Mouse (Mus musculus) ES-Bruce4 (cell line): ENCODE data around the gene Aldh8a1. TPM values are rescaled to one million over a fixed set of nuclear protein-coding genes. Genes with fewer than 3 reads are reported as not detected.

Experiments used
- H3K27ac ChIP-seq: 2 replicates; pipeline ENCODE4 v1.5.1; 2012; ENCODE audit warnings: low read length, inconsistent platforms; ENCODE audit not compliant: insufficient read depth
- H3K27me3 ChIP-seq: 2 replicates; pipeline ENCODE4 v1.6.1; 2012; ENCODE audit warnings: mild to moderate bottlenecking, low read length, inconsistent platforms; ENCODE audit not compliant: control insufficient read depth, poor library complexity, insufficient read depth, severe bottlenecking
- H3K36me3 ChIP-seq: 2 replicates; pipeline ENCODE4 v1.6.1; 2012; ENCODE audit warnings: inconsistent platforms, mild to moderate bottlenecking, low read length, moderate library complexity; ENCODE audit not compliant: control insufficient read depth, poor library complexity, insufficient read depth, severe bottlenecking
- H3K4me1 ChIP-seq: one replicate; pipeline ENCODE4 v1.8.1; 2011; ENCODE audit warnings: low read length; ENCODE audit not compliant: control insufficient read depth, insufficient read depth
- H3K4me3 ChIP-seq: 2 replicates; pipeline ENCODE4 v1.5.1; 2011; ENCODE audit warnings: low read depth, mild to moderate bottlenecking, low read length
- H3K9ac ChIP-seq: 2 replicates; pipeline ENCODE4 v1.6.1; 2012; ENCODE audit warnings: low read depth, mild to moderate bottlenecking, inconsistent platforms; ENCODE audit not compliant: poor library complexity, severe bottlenecking
- H3K9me3 ChIP-seq: replicated peaks from 2 replicates; pipeline ENCODE4 v1.6.1; 2012; ENCODE audit warnings: mild to moderate bottlenecking, low read length, inconsistent platforms; ENCODE audit not compliant: control insufficient read depth, poor library complexity, insufficient read depth, severe bottlenecking
- CTCF ChIP-seq: IDR thresholded peaks from one replicate; pipeline ENCODE4 v1.8.1; 2011; ENCODE audit warnings: low read depth, low read length
- EP300 ChIP-seq: IDR thresholded peaks from 2 replicates; pipeline ENCODE4 v1.6.1; 2011; ENCODE audit warnings: low read depth, low read length; ENCODE audit not compliant: insufficient read depth
- POLR2A ChIP-seq: IDR thresholded peaks from one replicate; pipeline ENCODE4 v1.8.1; 2011; ENCODE audit warnings: low read length; ENCODE audit not compliant: insufficient read depth
- polyA plus RNA-seq: library from polyadenylated mRNA; stranded (reverse); fragments of >200 nt; gene quantifications from 2 replicates; pipeline ENCODE4 v1.2.4, GENCODE M21; 2011; ENCODE audit warnings: low read depth; ENCODE audit not compliant: missing spikeins, insufficient read depth, insufficient read length

The Aldh8a1 gene
- polyA plus RNA-seq, 1 experiment: not detected

- Histone ChIP-seq H3K27ac (no peak overlapping the region), H3K9me3 (no peaks in the 10 kb centered on the region), H3K9ac (no peak overlapping the region), H3K36me3 (no peaks in the 10 kb centered on the region), H3K4me3 (no peak overlapping the region), H3K4me1 (no peaks in the 10 kb centered on the region), H3K27me3 (no peaks in the 10 kb centered on the region)
- TF ChIP-seq CTCF (peak; percentile 50), POLR2A (no peak)
Observed at GRCm38 (mm10) chr10:21378196-21378944, 1.3 kb downstream of the Aldh8a1 start.

DNA sequence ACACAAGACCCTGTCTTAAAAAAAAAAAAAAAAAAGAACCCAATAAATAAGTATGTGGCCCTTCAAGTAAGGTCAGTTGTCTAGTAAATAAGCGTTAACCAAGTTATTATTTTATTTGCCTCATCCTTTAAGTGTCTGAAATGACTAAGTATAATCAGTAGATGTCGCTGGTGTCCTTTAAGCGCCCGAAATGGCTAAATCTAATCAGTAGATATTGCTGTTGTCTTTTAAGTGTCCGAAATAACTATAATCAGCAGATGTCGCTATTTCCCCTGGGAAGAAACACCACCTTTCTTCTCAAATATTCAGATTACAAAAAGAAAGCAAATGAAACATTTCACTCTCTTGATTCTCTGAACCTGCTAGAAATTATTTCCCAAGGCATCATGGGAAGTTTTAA, 5.8 kb downstream of the Aldh8a1 start:
- no peak overlapping the region for H3K27ac ChIP-seq
- TF ChIP-seq EP300 (no peak), POLR2A (no peak), CTCF (peak; percentile 4)
- H3K27me3 ChIP-seq: no peaks in the 10 kb centered on the region; the same call in 1 of the 2 replicates
- no peak overlapping the region for H3K4me3 ChIP-seq
- H3K9me3 ChIP-seq: no peaks in the 10 kb centered on the region
- no peak overlapping the region for H3K9ac ChIP-seq
- no peaks in the 10 kb centered on the region for H3K36me3 ChIP-seq
- no peaks in the 10 kb centered on the region for H3K4me1 ChIP-seq

- H3K4me3 ChIP-seq: no peak overlapping the region
- H3K9me3 ChIP-seq: no peaks in the 10 kb centered on the region
- no peaks in the 10 kb centered on the region for H3K4me1 ChIP-seq
- no peak overlapping the region for H3K27ac ChIP-seq
- H3K9ac ChIP-seq: no peak overlapping the region
- no peaks in the 10 kb centered on the region for H3K36me3 ChIP-seq
- TF ChIP-seq EP300 (no peak), CTCF (no peak), POLR2A (no peak)
- no peaks in the 10 kb centered on the region; the same call in 1 of the 2 replicates for H3K27me3 ChIP-seq
Observed at GRCm38 (mm10) chr10:21385111-21385663, 8.1 kb downstream of the Aldh8a1 start.

GRCm38 (mm10) chr10:21389075-21389474, 12.0 kb downstream of the Aldh8a1 start:
- Histone ChIP-seq H3K4me1 (no peaks in the 10 kb centered on the region), H3K9ac (no peak overlapping the region), H3K27ac (no peak overlapping the region), H3K36me3 (no peaks in the 10 kb centered on the region), H3K9me3 (no peaks in the 10 kb centered on the region), H3K4me3 (no peak overlapping the region), H3K27me3 (peaks cover 1% of the 10 kb centered on the region; the same call in 1 of the 2 replicates)
- TF ChIP-seq EP300: no peak
- TF ChIP-seq CTCF: no peak
- no peak for TF ChIP-seq POLR2A

GRCm38 (mm10) chr10:21390440-21390839, 13.3 kb downstream of the Aldh8a1 start:
- Histone ChIP-seq H3K27me3 (peaks cover 1% of the 10 kb centered on the region; the same call in 1 of the 2 replicates), H3K27ac (no peak overlapping the region), H3K36me3 (no peaks in the 10 kb centered on the region), H3K4me1 (no peaks in the 10 kb centered on the region), H3K9ac (no peak overlapping the region), H3K4me3 (no peak overlapping the region), H3K9me3 (no peaks in the 10 kb centered on the region)
- TF ChIP-seq POLR2A (no peak), EP300 (no peak), CTCF (no peak)

DNA sequence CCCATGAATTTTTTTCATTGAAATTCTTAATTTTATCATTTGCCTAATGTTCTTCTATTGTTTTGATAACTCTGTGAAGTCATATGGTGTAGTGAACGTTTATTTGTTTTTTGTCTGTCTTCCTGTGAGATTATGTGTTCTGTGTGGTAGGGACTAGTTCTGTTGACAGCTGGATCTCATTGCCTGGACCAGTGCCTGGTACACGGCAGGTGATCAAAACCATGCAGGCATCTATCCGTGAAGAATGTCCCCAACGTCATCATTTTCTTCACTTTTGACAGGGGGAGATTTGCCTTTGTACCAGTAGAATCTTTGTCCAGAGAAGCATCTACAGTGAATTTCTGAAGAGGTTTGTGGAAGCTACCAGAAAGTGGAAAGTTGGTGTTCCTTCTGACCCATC, 14.2 kb downstream of the Aldh8a1 start:
- Histone ChIP-seq H3K9ac (no peak overlapping the region), H3K9me3 (no peaks in the 10 kb centered on the region), H3K36me3 (no peaks in the 10 kb centered on the region), H3K27ac (no peak overlapping the region), H3K27me3 (peaks cover 1% of the 10 kb centered on the region; the same call in 1 of the 2 replicates), H3K4me3 (no peak overlapping the region), H3K4me1 (no peaks in the 10 kb centered on the region)
- TF ChIP-seq POLR2A (no peak), EP300 (no peak), CTCF (no peak)
